Comparison of ENCODE assay signal across 24 mouse cellular contexts in genomic region chr9:120647668-120647955, GRCm38 (mm10).
DNase-seq lines count a peak whose midpoint lies in the region; ATAC-seq and TF ChIP-seq lines count a peak whose summit lies in the region.
"Had no signal": no experiment of that assay in that cellular context is flagged by ENCODE, and none has a peak within 500 bp of the region (broad histone marks: within the 10 kb centered on the region; RNA-seq: fewer than 3 reads in every experiment).

No protein-coding gene starts in this region.

- WGBS in forebrain, embryonic 15.5 days, result 88% methylated on average over 7 of the region's 7 CpGs
- 86% methylated on average over 7 of the region's 7 CpGs for WGBS in forebrain, embryonic 14.5 days
- 80% methylated on average over 7 of the region's 7 CpGs for WGBS in hindbrain, embryonic 15.5 days
- WGBS in hindbrain, embryonic 14.5 days, result 72% methylated on average over 7 of the region's 7 CpGs

- no peak overlapping the region for H3K4me3 ChIP-seq in forebrain, embryonic 15.5 days
- no peak overlapping the region for H3K4me3 ChIP-seq in forebrain, embryonic 14.5 days (ENCODE audit: low read depth, low read length)
- no peak overlapping the region for H3K4me3 ChIP-seq in hindbrain, embryonic 15.5 days
- no peak overlapping the region for H3K4me3 ChIP-seq in hindbrain, embryonic 14.5 days (replicated peaks; ENCODE audit: low read length)
- H3K4me3 ChIP-seq in ES-Bruce4 (ENCODE audit: low read depth, low read length), result no peak overlapping the region
- H3K4me3 ChIP-seq: heart, embryonic 12.5 days; liver, embryonic 13.5 days; midbrain, embryonic 13.5 days had no signal

- no peaks in the 10 kb centered on the region for H3K36me3 ChIP-seq in forebrain, embryonic 15.5 days
- no peaks in the 10 kb centered on the region for H3K36me3 ChIP-seq in forebrain, embryonic 14.5 days (ENCODE audit: control insufficient read depth, insufficient read depth, low read length)
- no peaks in the 10 kb centered on the region for H3K36me3 ChIP-seq in hindbrain, embryonic 15.5 days
- no peaks in the 10 kb centered on the region for H3K36me3 ChIP-seq in hindbrain, embryonic 14.5 days (replicated peaks; ENCODE audit: control insufficient read depth, insufficient read depth)
- H3K36me3 ChIP-seq in ES-Bruce4 (ENCODE audit: control insufficient read depth, insufficient read depth, low read length, poor library complexity, severe bottlenecking), result no peaks in the 10 kb centered on the region
- H3K36me3 ChIP-seq: heart, embryonic 12.5 days; liver, embryonic 13.5 days; midbrain, embryonic 13.5 days had no signal

- H3K4me1 ChIP-seq in forebrain, embryonic 15.5 days, result peaks cover 14% of the 10 kb centered on the region
- H3K4me1 ChIP-seq in forebrain, embryonic 14.5 days (ENCODE audit: control insufficient read depth, insufficient read depth, low read length), result no peaks in the 10 kb centered on the region
- peaks cover 9% of the 10 kb centered on the region for H3K4me1 ChIP-seq in hindbrain, embryonic 15.5 days (replicated peaks)
- no peaks in the 10 kb centered on the region for H3K4me1 ChIP-seq in hindbrain, embryonic 14.5 days (replicated peaks; ENCODE audit: control insufficient read depth, insufficient read depth, low read length)
- no peaks in the 10 kb centered on the region for H3K4me1 ChIP-seq in ES-Bruce4 (ENCODE audit: control insufficient read depth, insufficient read depth, low read length)
- H3K4me1 ChIP-seq: liver, embryonic 13.5 days had no signal

- DNase-seq in forebrain, embryonic 14.5 days (ENCODE audit: low spot score), result no peak
- no peak for DNase-seq in hindbrain, embryonic 14.5 days (ENCODE audit: low spot score)
- peak; percentile 28 for DNase-seq in ZHBTc4 (ENCODE audit: low read depth, low spot score)
- DNase-seq in natural killer cell, adult 2 months (ENCODE audit: low spot score in 2 of 2), result no peak
- DNase-seq: adrenal gland, adult 8-10 months; B cell, adult 2 months; cerebellum, adult 11 months; cerebellum, adult 9-10 months; heart, adult 18-20 months; heart, postnatal 4 days; kidney, adult 9 months; kidney, postnatal 10 days; liver, embryonic 13.5 days; lung, adult 18-20 months; right cerebral cortex, postnatal 14 days; thymus, postnatal 4 days had no signal

- H3K9ac ChIP-seq in forebrain, embryonic 15.5 days (replicated peaks), result no peak overlapping the region
- no peak overlapping the region for H3K9ac ChIP-seq in forebrain, embryonic 14.5 days (ENCODE audit: low read length)
- H3K9ac ChIP-seq in hindbrain, embryonic 15.5 days, result no peak overlapping the region
- H3K9ac ChIP-seq in hindbrain, embryonic 14.5 days, result no peak overlapping the region
- H3K9ac ChIP-seq in ES-Bruce4 (ENCODE audit: low read depth, poor library complexity, severe bottlenecking), result no peak overlapping the region
- H3K9ac ChIP-seq: heart, embryonic 12.5 days; liver, embryonic 13.5 days; midbrain, embryonic 13.5 days had no signal

- peak overlapping the region; percentile 58; the same call in 1 of the 2 replicates for H3K27ac ChIP-seq in forebrain, embryonic 15.5 days (replicated peaks)
- no peak overlapping the region for H3K27ac ChIP-seq in forebrain, embryonic 14.5 days (ENCODE audit: low read depth, low read length)
- H3K27ac ChIP-seq in hindbrain, embryonic 15.5 days (replicated peaks), result peak overlapping the region; percentile 46; the same call in 1 of the 2 replicates
- H3K27ac ChIP-seq in hindbrain, embryonic 14.5 days, result no peak overlapping the region
- no peak overlapping the region for H3K27ac ChIP-seq in ES-Bruce4 (ENCODE audit: insufficient read depth, low read length)
- H3K27ac ChIP-seq: liver, embryonic 13.5 days; macrophage; midbrain, embryonic 13.5 days had no signal

- no peak overlapping the region for H3K4me2 ChIP-seq in forebrain, embryonic 15.5 days (replicated peaks)
- no peak overlapping the region for H3K4me2 ChIP-seq in forebrain, embryonic 14.5 days (ENCODE audit: low read length)
- no peak overlapping the region for H3K4me2 ChIP-seq in hindbrain, embryonic 15.5 days
- H3K4me2 ChIP-seq in hindbrain, embryonic 14.5 days (replicated peaks), result no peak overlapping the region
- H3K4me2 ChIP-seq: heart, embryonic 12.5 days; liver, embryonic 13.5 days; midbrain, embryonic 13.5 days had no signal

- no peaks in the 10 kb centered on the region for H3K27me3 ChIP-seq in forebrain, embryonic 15.5 days
- no peaks in the 10 kb centered on the region for H3K27me3 ChIP-seq in forebrain, embryonic 14.5 days (replicated peaks; ENCODE audit: control insufficient read depth, insufficient read depth, low read length)
- H3K27me3 ChIP-seq in hindbrain, embryonic 15.5 days, result no peaks in the 10 kb centered on the region
- no peaks in the 10 kb centered on the region for H3K27me3 ChIP-seq in hindbrain, embryonic 14.5 days (ENCODE audit: control insufficient read depth, insufficient read depth, low read length)
- no peaks in the 10 kb centered on the region for H3K27me3 ChIP-seq in ES-Bruce4 (ENCODE audit: control insufficient read depth, insufficient read depth, low read length, poor library complexity, severe bottlenecking)
- H3K27me3 ChIP-seq: liver, embryonic 13.5 days; midbrain, embryonic 13.5 days had no signal

- ATAC-seq in forebrain, embryonic 15.5 days (replicated peaks), result no peak
- ATAC-seq in forebrain, embryonic 14.5 days, result no peak
- ATAC-seq in hindbrain, embryonic 15.5 days (ENCODE audit: low FRiP score, low read depth), result no peak
- ATAC-seq in hindbrain, embryonic 14.5 days (ENCODE audit: low FRiP score), result no peak
- ATAC-seq: intestine, postnatal 0 days; lung, postnatal 0 days; midbrain, embryonic 13.5 days had no signal

- no peak for TF ChIP-seq CTCF in ES-Bruce4 (IDR thresholded peaks at IDR 0.05; ENCODE audit: low read depth, low read length)

- 0 out of 2 replicates have a peak, but pooled peaks have one; percentile 26 for TF ChIP-seq EP300 in ES-Bruce4 (IDR thresholded peaks at IDR 0.05; ENCODE audit: insufficient read depth, low read depth, low read length)

- no peaks in the 10 kb centered on the region for H3K9me3 ChIP-seq in forebrain, embryonic 15.5 days
- H3K9me3 ChIP-seq in forebrain, embryonic 14.5 days (replicated peaks; ENCODE audit: control insufficient read depth, low read length), result no peaks in the 10 kb centered on the region
- no peaks in the 10 kb centered on the region for H3K9me3 ChIP-seq in hindbrain, embryonic 15.5 days
- no peaks in the 10 kb centered on the region for H3K9me3 ChIP-seq in hindbrain, embryonic 14.5 days (ENCODE audit: control insufficient read depth, low read length)
- H3K9me3 ChIP-seq in ES-Bruce4 (replicated peaks; ENCODE audit: control insufficient read depth, insufficient read depth, low read length, poor library complexity, severe bottlenecking), result no peaks in the 10 kb centered on the region
- H3K9me3 ChIP-seq: liver, embryonic 13.5 days; midbrain, embryonic 13.5 days had no signal

- no peak for TF ChIP-seq POLR2A in ES-Bruce4 (IDR thresholded peaks at IDR 0.05; ENCODE audit: insufficient read depth, low read length)

Comparison
In these comparisons a context has a peak if more than half of its experiments do, and no peak if none do; other contexts are left out.
1. H3K27ac ChIP-seq: peak in forebrain, embryonic 15.5 days (single experiment) and hindbrain, embryonic 15.5 days (single experiment); none in forebrain, embryonic 14.5 days (single experiment), hindbrain, embryonic 14.5 days (single experiment) and ES-Bruce4 (single experiment).